Mouse (Mus musculus) brain, adult 2 months (tissue): ENCODE measurements around the gene Pcnx4.
"Not testable (repeated sequence)": the region's sequence is repeated elsewhere in the genome, so short reads cannot be mapped to it uniquely, and the experiment has no call there.

Source experiments
- DNase-seq: peaks from one replicate; pipeline ENCODE4 v3.0.0; 2011; ENCODE audit warnings: low read depth, low spot score

The Pcnx4 gene

DNA sequence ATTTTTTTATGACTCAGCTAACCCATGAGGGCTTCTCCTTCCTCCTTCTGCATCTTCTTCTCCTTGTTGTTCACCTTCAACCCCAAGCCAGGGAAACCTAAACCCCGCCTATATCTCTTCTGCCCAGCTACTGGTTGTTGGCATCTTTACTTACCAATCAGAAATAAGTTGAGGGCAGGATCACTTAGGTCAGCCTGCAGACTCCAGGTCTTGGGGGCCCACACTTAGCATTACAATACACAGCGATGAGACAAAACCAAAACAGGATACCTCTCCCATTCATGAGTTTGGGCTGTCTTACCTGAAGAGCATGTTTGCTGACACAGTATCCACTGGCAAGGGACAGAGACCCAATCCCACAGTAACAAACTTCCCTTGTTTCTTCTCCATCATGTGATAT, 57.8 kb downstream of the Pcnx4 start:
- DNase-seq = no peak

DNA sequence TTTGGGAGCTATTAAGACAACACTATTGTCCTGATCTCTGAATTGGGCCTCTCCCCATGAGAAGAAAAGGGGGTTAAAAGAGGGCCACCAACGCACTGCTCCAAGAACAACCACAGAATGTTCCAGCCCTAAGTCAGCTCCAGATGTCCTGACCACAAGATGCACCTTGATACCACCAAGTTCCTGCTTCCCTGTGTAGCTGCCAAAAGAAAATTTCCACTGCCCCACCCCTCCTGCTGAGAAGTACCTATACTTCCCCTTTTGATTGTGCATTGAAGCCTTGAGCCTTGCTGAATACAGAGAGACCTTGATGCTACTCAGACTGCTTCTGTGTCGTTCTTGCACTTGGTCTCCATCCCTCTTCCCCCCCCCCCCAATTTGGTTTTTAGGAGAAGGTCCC, 62.5 kb downstream of the Pcnx4 start:
- not testable (repeated sequence) for DNase-seq

DNA sequence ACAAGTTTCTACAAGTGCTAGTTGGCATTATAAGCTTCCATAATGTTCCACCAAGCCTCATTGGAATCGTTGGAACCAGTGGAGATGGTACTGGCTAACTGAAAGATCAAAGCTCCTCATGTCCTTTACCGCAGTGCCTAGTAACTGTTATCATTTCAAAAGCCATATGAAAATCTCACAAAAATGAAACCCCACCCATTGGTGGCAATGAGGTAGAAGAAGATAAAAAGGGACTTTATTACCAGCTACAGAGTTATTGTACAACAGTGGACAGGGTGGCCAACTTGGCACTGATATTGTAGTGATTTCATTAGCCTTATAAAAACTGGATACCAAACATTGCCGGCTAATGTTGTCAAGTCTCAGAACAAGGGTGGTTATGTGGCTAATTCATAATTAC, 75.9 kb downstream of the Pcnx4 start:
- DNase-seq = no peak

DNA sequence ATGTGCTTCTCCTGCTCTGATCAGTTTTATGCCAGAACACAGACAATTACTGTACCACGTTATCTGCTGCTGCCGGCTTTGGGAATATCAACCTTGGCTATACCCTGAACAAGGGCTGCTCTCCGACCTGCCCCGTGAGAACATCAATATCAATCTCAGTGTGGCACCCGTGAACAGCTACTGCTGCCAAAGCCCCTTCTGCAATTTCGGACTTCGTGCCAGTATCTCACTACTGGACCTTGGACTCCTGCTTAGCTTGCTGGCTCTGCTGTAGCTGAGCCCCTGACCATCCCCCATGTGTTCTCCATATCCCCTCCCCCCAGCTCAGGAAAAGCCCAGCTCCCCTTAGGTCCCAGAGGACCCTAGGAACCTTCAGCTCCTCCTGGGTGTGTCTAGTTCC, 84.7 kb downstream of the Pcnx4 start:
- no peak for DNase-seq

DNA sequence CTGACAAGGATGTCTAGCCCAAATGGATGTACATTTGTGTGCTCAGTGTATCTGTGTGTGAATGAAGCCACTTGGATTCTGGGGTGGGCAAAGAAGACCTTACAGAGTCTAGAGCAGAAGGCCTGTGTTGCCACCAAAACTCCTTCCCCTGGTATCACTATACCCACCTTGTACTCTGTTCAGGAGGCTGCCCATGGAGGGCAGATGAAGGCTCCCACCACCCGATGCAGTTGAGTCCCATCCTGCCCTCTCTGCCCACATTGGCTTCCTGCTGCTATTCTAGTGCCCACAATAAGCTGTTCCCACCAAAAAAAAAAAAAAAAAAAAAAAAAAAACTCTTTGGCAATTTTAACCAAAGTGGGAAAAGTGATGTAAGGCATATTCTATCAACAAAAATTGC, 85.3 kb downstream of the Pcnx4 start:
- DNase-seq = no peak

DNA sequence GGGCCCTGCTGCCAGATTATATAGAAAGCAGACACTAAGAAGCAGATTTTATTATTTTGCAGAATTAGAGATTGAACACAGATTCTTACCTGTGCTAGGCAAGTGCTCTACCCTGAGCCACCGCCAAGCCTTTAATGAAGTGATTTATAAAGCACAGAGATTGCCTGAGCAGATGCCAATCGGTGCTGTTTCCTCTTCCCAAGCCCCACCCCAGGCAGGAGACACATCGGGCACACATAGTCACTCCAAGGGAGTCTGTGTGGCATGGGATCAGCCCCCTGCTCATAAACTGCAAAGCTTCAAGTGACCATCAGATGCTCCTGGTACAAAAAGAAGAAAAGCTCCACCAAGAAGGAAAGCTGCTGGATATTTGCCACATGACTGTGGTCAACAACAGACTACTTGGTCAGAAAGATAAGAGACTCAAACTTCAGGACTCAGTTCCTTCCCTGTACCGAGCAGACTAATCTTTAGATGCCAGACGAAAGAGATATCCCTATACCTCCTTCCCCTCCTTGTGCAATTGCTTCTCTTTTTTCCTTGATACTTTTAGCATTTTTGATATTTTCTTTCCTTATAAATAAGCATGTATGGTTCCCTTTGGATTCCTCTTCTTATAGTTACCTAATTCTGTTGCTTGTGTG, 86.8 kb downstream of the Pcnx4 start:
- DNase-seq = no peak

DNA sequence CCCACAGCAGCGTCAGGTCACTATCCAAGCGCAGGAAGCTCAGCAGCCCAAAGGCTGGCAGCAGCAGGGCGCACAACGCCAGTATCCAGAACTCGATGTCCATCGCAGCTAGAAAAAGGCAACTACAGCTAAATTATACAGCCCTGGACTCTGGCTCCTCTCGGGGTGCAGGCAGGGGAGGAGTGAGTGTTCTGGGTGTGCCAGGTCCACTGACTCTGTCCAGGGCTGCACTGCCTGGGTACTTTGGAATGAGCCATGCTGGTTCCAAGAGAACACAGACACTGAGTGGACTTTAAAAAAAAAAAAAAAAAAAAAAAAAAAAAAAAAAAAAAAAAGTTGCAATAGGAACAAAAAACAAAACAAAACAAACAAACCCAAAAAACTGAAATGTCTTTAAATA, 92.6 kb downstream of the Pcnx4 start:
- no peak for DNase-seq
